Mouse (Mus musculus): Measurements from ENCODE around the gene Rab33a.

The Rab33a gene

GRCm38 (mm10) chrX:48518808-48519548 is at the start of gene Rab33a:
Gene Rab33a, plus strand, starts transcription at chrX:48519285.
- no peak for DNase-seq (ENCODE audit: low read depth in 1 of 2, low spot score in 2 of 2)

DNA sequence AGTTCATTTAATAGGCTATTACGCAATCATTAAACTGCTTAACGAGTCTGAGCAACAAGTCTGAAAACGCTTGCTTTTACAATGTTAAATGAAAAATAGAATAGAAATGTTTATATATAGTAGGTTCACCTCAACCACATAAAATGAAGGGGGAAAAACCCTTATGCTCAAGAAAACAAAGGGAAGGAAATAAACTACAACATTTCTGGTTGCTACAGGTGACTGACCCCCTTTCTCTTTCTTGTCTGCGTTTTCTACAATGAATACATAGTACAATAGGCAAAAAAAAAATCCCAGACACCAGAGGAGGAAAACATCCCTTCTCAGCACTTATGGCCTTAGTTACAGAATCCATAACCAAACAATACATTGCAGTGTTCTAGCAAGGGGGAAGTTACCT is 38.0 kb upstream of the Rab33a start:
- no peak for DNase-seq (ENCODE audit: low read depth in 1 of 2, low spot score in 2 of 2)

DNA sequence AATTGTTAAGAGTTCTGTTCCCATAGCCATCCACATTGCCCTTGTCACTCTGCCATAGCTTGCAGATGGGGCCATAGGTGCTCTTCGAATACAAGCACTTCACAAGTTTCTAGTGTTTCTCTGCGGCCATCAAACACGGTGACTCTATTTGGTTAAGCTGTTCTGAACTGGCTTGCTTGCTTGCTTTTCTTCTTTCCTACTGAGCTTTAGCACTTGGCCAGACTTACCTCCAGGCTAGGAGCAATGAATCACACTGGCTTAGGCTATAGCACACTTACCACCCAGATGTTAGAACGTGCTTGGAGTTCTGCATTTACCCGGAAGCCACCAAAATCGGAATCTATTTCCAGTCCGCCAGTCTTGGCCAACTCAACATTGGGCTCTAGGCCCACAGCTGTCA is 37.4 kb upstream of the Rab33a start:
- no peak for DNase-seq (ENCODE audit: low read depth in 1 of 2, low spot score in 2 of 2)

DNA sequence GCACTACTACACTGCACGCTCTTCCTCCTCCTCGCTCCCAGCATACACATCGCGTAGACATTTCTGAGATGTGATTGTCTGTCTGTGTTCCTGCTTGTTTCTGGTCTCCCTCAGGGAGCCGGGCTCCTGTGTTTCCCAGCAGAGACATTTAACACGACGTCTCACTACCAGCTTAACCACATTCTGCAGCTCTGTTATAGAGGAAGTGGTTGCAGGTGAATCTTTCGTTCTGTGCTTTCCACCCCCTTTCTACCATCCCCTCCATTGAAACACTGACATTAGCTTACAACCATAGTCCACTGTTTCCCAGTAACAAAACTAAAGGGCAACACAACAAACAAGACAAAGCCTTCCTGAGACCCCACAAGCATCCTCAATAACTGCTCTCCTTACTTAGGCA is 25.3 kb upstream of the Rab33a start:
- DNase-seq (ENCODE audit: low read depth in 1 of 2, low spot score in 2 of 2) = no peak

DNA sequence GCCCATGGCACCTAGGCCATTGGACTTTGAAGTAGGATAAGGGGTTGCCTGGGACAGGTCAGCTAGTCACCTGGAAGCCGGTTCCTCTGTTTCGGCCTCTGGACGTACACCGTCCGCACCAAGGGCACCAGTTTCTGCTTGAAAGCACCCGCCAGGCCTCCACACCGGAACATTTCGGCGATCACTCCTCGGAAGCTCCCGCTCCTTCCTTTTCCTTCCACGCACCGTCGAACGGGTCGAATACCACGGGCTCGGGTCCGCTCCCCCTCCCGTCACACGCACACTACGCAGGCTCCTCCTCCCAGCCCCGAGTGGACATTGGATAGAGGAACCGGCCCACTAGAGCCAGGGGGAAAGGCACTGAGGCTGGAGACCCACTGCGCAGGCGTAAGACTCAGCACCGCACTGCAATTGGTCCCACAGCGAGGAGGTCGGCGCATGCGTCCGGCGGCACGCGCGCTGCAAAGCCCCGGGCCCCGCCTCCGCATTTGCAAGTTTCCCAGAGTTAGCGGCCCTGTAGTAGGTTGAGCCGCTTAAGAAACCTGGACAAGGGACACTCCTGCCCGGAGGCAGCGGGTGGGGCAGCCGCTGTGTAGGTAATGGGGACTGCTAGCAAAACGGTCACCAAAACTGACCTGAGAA is 5.8 kb upstream of the Rab33a start, which contains the start of gene Aifm1:
Aifm1 (minus strand) TSS at position 398 of the 642 bp plus-strand sequence.
- DNase-seq (ENCODE audit: low read depth in 1 of 2, low spot score in 2 of 2) = peak; percentile 74 to 84

- no peak for DNase-seq (ENCODE audit: low read depth in 1 of 2, low spot score in 2 of 2)
These were observed 5.3 kb upstream of the Rab33a start for GRCm38 (mm10) chrX:48513824-48514223.

GRCm38 (mm10) chrX:48518211-48518807 is 776 bp upstream of the Rab33a start:
- DNase-seq (ENCODE audit: low read depth in 1 of 2, low spot score in 2 of 2) = no peak

DNA sequence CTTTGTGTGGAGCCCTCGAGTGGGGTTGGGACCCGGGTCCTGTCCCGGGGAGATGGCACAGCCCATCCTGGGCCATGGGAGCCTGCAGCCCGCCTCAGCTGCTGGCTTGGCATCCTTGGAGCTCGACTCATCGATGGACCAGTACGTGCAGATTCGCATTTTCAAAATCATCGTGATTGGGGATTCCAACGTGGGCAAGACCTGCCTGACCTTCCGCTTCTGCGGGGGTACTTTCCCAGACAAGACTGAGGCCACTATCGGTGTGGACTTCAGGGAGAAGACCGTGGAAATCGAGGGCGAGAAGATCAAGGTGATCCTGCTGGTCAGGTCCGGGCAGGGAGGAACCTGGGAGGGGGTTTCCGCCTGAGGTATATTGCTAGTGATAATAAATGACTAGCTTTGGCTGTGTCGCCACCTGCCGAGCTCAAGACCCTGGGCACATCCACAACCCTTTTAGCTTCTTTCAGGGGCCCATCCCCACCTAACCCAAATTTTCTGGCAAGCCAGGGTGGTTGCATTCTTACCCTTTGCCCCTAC is 532 bp downstream of the Rab33a start:
- DNase-seq (ENCODE audit: low read depth in 1 of 2, low spot score in 2 of 2) = no peak

DNA sequence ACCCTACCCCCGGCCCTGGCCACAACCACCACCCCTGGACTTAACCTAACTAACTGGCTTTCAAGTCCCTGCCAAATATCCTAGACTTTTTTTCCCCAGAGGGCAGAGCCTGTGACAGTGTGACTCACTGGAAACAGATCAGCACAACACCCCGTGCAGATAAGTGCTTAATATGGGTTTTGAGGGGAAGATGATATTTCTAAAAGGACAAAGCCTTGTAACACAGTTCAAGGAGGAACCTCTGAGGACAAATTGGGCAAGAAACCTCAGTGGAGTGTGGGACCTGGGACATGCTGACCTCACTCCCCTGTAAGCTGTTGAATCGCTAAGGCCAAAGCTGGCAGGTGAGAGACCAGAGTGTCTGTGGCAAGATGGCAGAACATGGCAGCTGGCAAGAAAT is 2.6 kb downstream of the Rab33a start:
- DNase-seq (ENCODE audit: low read depth in 1 of 2, low spot score in 2 of 2) = no peak

GRCm38 (mm10) chrX:48523512-48523911 is 4.4 kb downstream of the Rab33a start:
- DNase-seq (ENCODE audit: low read depth in 1 of 2, low spot score in 2 of 2) = no peak

DNA sequence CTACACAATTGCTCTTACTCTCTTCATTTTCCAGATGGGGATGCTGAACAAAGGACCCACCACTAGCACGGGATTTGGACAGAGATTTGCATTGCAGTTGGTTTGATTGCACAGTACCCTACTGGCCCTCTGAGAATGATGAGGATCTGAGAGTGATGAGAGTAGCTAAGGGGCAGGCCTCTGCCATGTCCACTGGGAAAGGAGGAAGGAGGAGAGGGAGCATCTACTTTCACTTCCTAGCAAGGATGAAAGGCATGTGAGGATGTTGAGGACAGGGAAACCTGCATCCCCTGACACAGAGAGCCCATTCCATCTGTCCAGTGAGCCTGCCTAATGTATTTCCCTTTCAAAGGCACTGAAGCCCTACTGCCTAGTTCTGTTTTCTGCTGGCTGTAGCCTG is 6.2 kb downstream of the Rab33a start:
- DNase-seq (ENCODE audit: low read depth in 1 of 2, low spot score in 2 of 2) = no peak

- DNase-seq (ENCODE audit: low read depth in 1 of 2, low spot score in 2 of 2) = no peak
These were observed 6.8 kb downstream of the Rab33a start for GRCm38 (mm10) chrX:48525866-48526265.

DNA sequence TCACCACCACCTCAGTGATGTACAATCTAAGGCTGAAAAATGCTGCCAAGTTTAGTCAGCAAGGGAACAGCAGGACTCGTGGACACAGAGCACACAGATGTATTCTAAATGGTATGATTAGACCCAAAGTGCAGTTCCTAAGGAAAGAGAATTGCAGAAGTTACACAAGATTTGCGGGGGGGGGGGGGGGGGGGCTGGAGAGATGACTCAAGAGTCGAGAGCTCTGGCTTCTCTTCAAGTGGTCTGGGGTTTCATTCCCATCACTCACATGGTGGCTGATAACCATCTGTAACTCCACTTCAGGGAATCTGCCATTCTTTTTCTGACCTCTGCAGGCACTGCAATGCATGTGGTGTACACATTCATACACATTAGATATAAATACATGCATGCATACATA is 7.3 kb downstream of the Rab33a start:
- no peak for DNase-seq (ENCODE audit: low read depth in 1 of 2, low spot score in 2 of 2)

DNA sequence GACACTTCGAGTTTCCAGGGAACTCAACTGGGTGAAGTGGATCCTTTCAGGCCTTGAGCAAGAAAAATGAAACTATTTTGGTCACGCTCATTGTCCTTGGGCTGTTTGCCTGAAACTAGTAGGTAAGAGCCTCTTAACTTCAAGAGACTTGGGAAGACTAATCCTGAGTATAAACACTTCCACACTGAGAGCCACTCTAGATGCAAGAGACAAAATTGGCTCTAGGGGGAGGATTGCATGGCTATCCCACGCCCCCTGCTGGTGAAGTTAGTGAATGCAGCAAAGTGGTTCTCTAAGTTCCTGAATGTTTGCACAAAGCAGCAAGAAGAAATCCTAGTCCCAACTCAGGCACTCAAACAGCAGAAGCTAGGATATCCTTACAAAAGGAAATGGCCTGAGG is 13.1 kb downstream of the Rab33a start:
- peak in 1 of 2 experiments; percentile 36 for DNase-seq (ENCODE audit: low read depth in 1 of 2, low spot score in 2 of 2)

All from monocyte, adult 2 months (primary cell).